Mouse (Mus musculus): ENCODE measurements at regions not wholly inside any gene's neighbourhood (a gene's known extent, or its start where the extent isn't known, plus 50 kb on each side); places are given as distances from the start of the nearest gene placed in this dataset.

DNA sequence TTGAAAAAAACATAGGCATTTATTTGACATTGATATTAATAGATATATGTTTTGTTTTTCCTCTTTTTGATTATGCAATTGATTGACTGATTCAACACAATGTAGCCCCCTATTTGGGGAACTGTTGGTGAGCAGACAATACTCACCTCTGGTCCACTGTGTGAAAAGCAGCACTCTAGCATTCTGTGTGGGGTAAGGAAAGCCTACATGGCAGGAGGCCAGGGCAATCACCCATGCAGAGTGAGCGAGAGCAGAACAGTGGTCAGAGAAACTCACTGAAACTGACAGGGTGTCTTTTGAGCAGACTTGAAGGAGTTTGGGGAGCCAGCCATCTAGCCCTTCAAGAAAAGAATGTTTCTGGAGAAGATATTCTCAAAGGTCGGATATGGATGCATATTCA is 73.2 kb upstream of the Azi2 start:
- DNase-seq: peak; percentile 54

DNA sequence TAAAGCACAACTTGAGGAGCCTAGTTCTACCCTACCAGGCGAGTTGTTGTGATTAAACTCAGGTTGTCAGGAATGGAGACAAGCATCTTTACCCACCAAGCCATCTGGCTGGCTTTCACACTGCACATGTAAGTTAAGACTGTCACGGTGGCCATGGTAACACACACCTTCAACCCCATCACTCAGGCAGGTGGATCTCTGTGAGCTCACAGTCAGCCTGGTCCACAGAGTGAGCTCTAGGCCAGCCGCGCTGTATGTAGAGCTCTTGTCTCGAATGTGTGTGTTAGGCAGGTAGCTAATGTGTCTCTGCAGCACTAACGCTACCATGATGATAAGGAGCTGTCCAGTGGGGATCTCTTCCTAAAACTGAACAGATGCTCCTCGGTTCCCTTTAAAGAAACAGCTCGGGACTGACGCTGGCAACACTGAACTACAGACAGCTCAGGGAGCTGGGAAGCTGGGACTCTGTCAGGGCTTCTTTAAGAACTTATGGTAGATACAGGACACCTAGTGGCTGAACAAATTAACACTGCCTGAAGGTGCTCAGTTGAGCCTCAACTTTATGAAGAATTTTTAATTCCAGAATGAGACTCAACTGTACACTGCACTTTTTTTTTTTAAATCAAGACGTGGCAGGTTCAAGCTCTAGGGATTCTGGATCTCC is 73.8 kb upstream of the Azi2 start:
- peak; percentile 27 for DNase-seq

- peak; percentile 13 for DNase-seq
These were observed 77.9 kb upstream of the Azi2 start for GRCm38 (mm10) chr9:117962088-117963030.

DNA sequence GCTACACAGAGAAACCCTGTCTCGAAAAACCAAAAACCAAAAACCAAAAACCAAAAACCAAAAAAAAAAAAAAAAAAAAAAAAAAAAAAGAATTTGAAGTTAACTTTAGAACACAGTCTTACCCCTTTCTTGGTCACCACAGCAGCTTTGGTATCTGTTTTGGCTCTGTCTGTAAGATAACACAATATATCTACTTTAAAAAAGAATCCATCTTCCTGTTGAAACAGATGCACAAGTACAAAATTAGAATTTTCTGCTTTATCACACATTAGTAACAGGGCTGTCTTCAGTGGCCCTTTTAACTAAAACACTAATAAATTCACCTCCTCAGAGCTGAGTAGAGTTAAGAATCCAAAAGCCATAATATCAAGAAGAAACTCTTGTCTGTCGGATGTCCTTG is 80.5 kb upstream of the Azi2 start:
- no peak for DNase-seq

DNA sequence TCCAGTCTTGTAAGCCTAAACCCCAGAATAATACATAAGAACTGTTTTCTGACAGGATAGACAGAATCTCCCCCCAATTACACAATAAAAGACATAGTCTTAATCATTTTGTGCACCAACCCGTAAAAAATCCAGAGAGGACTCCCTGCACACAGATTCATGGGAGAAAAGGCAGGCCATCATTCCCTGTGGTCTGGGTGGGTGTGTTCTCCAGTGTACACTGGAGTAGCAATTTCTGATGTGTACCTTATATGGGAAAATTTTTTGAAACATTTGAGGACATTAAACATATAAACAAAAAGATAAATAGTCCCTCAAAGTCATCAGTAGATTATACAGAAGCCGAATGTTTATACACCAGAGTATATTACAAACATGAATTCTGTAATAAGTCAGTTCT is 83.1 kb upstream of the Azi2 start:
- no peak for DNase-seq

DNA sequence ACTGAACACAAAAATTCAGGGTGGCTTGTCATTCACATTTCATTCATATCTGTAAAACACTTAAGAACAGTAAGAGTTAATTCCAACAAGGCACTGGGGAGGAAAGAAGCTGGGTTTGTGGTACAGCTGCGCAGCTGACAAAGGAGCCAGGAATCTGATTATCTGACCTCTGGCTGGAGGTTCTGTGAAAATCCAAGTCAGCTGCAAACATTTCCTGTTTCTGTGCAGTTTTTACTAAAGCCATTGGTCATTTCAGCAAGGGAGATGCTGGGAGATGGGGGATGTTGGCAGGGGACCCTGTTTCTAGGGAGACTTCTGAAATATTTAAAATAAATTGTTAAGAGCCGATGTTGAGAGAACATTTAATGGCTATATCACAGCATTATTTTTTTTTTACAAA is 83.6 kb upstream of the Azi2 start:
- DNase-seq: peak; percentile 13

DNA sequence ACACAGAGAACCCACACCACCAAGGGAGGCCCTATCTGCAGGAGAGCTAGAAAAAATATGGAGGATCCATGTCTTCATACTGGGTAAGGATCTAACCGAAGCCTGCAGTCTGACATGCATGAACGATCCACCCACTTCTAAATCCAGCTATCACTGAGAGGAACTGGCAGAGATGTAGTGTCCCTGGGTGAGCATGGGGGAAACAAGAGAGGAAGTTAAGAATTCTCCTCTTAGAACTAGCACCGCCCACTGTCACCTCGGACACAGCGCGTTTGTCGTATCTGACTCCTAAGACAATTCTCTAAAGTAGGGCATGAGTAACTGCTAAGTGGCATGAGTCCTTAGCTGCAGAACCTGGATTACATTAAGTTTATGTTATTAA is 112.8 kb upstream of the Azi2 start:
- no peak for DNase-seq

DNA sequence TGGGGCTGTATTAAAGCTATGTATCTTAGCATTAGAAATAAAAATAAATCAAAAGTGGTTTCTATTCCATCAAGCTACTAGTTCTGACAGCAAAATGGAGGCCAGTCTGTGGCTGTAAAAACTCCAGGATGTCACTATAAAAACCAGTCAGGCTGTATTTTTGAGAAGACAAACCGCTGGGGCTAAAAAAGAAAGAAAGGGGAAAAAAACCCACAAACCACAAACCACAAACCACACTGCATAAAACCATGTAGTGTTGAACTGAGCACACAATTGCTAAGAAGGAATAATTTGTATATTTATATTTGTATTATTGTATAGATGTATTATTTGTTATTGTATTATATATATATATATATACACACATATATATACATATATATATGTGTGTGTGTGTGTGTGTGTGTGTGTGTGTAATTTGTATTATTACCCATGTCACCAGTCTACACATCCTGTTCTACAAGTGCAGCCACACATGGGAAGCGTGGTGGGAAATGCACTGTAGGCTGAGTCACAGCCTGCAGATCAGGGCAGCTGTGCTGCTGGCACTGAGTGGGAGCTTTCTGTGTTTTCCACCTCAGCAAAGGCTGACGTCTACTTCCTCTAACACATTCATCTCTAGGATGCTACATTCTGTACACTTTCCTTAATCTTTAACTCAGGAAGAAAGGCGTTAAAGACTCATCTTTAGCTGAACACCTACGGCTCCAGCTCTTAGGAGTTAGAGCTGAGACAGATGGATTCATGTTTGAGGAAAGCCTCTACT is 113.4 kb upstream of the Azi2 start:
- no peak for DNase-seq

DNA sequence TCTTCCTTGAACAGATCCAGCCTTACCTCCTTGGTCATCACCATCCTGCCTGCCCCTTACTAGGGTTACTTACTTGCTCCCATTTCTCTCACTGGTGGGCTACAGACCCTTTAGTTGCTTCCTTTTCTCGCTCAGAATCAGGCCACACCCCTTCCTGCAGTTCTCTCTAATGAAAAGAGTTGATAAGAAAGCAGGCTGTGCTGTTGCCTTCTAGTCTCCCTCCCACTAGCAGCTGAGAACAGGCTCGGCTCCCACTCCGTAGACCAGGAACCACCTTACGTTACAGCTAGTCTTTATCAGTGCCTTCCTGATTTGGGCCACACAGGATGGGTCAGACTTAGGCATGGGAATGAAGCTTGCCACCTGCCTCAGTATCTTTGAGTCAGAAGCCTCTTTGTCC is 117.3 kb upstream of the Azi2 start:
- DNase-seq: no peak

DNA sequence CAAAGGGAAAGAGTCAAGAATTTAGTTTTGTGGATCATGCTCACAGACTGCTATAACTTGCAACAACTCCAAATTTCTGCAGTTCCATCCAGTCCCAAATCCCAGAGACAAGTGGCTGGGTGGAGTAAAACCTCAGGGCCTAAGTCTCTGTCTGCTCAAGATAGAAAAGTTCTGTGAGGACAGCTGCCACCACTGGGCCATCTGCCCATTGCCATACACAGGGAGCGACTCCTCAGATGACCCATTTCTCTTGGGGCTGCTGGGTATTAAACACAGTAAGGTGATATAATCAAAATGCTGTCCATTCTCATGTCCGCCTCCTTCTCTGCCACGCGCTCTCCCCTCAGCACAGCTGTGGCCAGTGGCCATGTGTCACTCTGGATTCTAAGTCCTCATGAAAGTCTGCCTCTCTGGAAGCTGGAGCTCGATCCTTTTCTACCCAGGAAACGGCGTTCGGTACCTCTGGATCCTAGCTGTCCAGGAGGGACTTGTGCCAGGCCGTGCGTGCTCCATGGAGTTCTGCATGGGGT is 132.3 kb upstream of the Azi2 start:
- DNase-seq: no peak

DNA sequence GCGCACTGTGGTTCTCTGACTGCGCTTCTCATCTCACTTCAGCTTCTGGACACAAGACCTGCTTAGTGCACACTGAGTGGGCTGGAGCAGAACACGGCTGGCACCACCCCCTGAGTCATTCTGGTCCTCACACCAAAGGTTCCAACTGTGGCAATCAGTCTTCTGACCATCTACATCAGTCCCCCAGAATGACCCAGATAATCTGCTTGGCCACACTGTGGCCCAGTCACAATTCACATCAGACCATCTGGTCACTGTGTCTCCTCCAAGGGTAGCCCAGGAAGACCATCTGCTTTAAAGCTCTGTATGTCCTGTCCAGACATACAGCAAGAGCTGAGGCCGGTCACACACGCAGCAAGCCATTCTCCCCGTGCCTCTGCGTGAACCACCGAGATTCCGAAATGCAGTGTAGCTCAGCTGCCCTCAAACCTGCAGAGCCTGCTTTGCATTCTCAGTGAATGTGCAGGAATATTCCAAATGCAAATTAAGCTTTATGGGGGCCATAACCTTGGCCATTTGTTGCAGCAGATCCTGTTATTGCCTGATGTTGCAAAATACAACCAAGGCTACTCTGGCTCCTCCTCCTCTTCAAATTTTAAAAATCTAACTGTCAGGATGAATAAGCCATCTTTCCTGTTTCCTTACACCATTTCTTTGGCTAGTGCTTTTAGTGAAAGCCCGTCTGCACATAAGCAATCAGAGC is 135.1 kb upstream of the Azi2 start:
- DNase-seq: peak; percentile 11

- no peak for DNase-seq
These were observed 135.7 kb upstream of the Azi2 start for GRCm38 (mm10) chr9:117904621-117905020.

DNA sequence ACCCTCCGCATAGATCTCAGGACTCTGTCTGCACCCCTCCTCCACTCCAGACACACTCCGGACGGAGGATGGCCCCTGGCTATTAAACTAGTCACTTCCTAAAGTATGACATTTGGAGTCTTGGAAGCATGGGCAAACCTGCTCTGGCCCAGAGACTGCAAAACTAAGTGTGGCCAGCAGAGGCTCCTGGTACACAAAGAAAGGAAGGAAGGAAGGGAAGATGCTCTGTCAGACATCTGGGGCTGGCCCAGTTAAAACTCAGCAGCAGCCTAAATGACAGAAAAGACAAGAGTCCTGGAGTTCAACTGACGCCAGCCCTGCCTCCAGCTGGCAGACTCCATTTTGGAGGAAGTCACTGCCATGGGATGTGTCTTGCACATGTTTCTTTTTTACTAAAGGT is 137.3 kb upstream of the Azi2 start:
- peak; percentile 33 for DNase-seq

DNA sequence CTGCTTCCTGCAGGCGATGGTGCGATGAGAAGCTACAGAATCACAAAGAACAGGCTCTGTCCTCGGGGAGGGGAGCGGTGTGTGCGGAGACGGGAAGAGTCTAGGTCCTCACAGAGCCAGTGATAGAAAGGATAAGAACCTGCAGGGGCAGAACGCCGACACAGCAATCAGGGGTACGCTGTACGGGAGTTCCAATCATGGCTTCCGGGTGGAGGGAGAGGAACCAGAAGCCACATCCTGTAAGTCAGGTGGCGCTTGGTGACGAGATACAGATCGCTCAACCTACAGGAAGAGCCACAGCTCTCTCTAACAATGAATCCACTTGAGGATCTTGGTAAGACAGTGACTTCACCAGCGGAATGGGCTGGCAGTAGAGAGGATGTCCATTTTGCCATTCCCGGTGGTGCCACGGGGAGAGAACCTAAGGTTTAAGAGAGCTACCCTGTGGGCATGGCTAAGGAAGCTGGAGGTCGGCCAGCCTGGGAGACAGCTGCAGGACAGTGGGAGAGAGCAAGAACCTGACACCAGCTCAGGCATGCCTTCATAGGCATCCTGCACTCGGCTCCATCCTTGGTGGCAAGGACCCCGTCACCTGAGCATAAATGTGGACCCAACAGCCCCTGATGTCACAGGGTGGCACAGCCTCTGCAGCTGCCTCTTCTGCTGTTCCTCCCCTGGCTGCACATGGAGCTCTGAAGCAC is 137.9 kb upstream of the Azi2 start:
- no peak for DNase-seq

DNA sequence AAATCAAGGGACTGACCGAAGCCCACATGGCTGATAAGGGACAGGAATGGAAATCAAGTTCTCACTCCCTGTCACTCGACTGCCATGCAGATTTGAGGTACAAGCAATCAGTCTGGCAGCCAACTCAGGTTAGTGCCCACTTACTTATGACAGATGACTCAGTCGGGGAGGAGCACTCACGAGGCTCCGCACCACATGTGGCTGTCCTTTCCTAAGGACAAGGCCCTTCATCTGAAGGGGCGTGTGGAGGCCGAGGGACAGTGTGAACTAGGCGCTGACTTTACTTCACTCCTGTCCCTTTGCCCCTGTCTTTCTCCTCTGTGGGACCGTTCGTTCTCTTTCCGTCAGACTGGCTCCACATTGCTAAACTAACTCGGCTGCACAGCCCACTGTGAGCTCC is 139.7 kb upstream of the Azi2 start:
- no peak for DNase-seq

GRCm38 (mm10) chr9:117896517-117896916 is 143.8 kb upstream of the Azi2 start:
- no peak for DNase-seq

DNA sequence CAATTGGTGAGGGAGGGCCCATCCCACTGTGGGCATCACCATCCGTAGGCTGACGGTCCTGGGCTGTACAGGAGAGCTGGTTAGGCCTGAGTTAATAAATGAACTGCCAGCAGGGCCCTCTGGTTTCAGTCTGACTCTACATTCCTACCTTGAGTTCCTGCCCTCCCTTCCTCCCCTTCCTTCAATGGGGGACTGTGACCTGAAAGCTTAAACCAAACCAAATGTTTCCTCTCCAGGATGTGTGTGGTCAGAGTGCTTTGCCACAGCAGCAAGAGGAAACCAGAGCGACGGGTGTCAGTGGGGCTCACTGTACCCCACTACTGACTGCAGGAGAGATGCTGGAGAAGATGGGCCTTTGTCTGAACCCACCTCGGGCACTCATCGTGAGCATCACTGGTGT is 147.7 kb upstream of the Azi2 start:
- DNase-seq: no peak

DNA sequence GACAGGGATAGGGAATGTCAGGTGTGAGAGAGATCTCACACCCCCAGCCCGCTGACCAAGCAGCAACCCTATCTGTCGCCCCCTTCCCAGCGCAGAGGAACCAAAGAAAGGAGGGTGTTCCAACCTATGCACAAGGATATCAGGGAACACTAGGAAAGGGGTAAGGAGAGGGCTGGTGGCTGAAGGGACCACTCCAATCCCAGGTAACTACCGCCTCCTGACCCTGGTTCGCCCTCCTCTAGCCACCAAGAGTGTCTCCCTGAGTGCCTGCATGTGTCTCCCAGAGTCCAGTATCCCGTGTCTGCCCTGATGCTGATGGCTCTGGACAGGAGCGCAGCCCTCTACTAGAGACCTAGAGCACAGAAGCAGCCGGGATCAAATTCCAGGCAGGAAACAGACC is 167.1 kb upstream of the Azi2 start:
- no peak for DNase-seq

DNA sequence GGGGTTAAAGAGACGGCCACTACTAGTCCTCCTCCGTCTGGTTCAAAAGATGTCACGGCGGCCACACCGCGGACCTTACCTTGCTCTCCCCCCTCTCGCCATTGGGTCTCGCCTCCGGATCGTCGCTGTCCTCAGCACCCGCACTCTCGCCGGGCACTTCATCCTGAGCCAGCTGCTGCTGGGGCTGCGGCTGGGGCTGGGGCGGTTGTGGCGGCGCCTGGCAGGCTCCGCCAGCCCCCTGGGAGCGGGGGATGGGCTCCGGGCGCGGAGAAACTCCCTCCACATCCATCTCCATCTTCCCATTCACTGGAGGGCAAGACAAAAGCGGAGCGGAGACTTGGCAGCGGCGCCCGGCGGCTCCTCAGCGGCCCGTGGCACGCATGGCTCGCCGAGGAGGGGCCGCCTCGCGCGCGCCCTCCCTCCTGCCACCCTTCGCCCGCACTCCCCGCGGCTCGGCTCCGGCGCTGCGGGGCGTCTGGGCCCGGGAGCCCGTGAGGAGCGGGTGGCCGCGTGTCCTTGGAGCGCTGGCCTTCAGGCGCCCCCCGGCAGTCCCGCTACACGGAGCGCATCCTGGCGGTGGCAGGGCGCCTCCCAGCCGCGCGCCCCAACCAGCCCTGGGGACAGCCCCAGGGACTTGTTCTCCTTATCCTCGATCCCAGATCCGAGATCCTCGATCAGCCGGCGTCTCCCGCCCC is 167.8 kb upstream of the Azi2 start:
- no peak for DNase-seq

DNA sequence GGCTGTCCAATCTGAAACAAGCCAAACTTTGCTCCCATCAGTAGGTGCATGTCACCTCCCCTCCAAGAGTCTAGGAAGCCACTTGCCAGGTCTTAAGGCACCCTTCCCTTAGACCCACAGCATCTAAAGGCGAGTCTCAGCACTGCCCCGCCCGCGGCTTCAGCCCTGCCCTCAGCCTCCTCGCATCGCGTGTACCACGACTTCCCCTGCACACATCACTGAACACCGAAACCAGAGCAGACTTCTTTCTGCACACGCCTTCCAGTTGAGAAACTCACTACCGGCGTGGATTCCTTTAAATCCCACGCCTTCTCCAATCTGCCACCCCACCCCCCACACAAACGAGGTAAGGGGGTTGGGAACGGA is 168.3 kb upstream of the Azi2 start:
- no peak for DNase-seq

DNA sequence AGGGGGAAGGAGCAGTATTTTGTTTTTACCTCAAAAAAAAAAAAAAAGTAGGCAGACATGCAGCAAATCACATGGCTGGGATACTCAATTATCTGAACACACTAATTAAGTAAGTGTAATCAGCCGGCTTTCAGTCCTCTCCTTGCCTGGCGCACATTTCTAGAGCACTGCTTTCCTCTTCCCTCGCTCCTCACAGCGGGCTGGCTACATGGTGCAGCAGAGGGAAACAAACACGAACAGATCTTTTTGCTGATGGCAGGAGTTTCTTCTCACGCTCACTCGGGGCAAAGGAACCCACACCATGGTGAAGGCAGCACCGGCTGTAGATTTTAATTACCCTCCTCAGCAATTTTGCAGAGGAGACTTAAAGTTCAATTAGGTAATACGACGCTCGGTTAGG is 169.7 kb upstream of the Azi2 start:
- DNase-seq: no peak

GRCm38 (mm10) chr9:117863944-117864343 is 176.4 kb upstream of the Azi2 start:
- DNase-seq: no peak

Measured in kidney, adult 9 months (tissue).